8 mouse cellular contexts compared by ENCODE assay signal in genomic region chr11:96034596-96035052, GRCm38 (mm10). TPM values are rescaled to one million over a fixed set of nuclear protein-coding genes. Genes with fewer than 3 reads are reported as not detected.
DNase-seq lines count a peak whose midpoint lies in the region; ATAC-seq lines count a peak whose summit lies in the region.

Gene Snf8 (plus strand): TSS chr11:96034885.

- peak within 1 kb of the TSS; percentile 90 for H3K4me2 ChIP-seq in heart, embryonic 14.5 days (ENCODE audit: low read length)
- peak within 1 kb of the TSS; percentile 86 for H3K4me2 ChIP-seq in liver, embryonic 13.5 days
- peak within 1 kb of the TSS; percentile 95 for H3K4me2 ChIP-seq in stomach, embryonic 16.5 days (ENCODE audit: low read depth, low read length)

- under 1% methylated on average over 28 of the region's 29 CpGs for WGBS in heart, embryonic 14.5 days
- WGBS in liver, embryonic 13.5 days (ENCODE audit: insufficient replicate concordance), result 1% methylated on average over 29 of the region's 29 CpGs
- WGBS in stomach, embryonic 16.5 days, result under 1% methylated on average over 29 of the region's 29 CpGs

- peaks cover 17% of the 10 kb centered on the region for H3K36me3 ChIP-seq in heart, embryonic 14.5 days (ENCODE audit: control insufficient read depth, insufficient read depth, low read length)
- peaks cover 25% of the 10 kb centered on the region for H3K36me3 ChIP-seq in liver, embryonic 13.5 days
- H3K36me3 ChIP-seq in stomach, embryonic 16.5 days (ENCODE audit: control insufficient read depth, insufficient read depth, low read length), result peaks cover 4% of the 10 kb centered on the region; the same call in 1 of the 2 replicates

- no peaks in the 10 kb centered on the region for H3K9me3 ChIP-seq in heart, embryonic 14.5 days (ENCODE audit: control insufficient read depth, low read length)
- no peaks in the 10 kb centered on the region for H3K9me3 ChIP-seq in liver, embryonic 13.5 days (replicated peaks)
- no peaks in the 10 kb centered on the region for H3K9me3 ChIP-seq in stomach, embryonic 16.5 days (replicated peaks; ENCODE audit: control insufficient read depth, low read length)

- H3K4me3 ChIP-seq in brown adipose tissue, adult 24 weeks (ENCODE audit: insufficient read depth, low read depth, low read length), result peak within 1 kb of the TSS; percentile 94
- peak within 1 kb of the TSS; percentile 64 to 89 for H3K4me3 ChIP-seq in heart, embryonic 14.5 days (ENCODE audit: control insufficient read depth in 1 of 2, insufficient read depth in 1 of 2, low read depth in 1 of 2, low read length in 2 of 2)
- peak within 1 kb of the TSS; percentile 91 for H3K4me3 ChIP-seq in liver, embryonic 13.5 days (replicated peaks)
- peak within 1 kb of the TSS; percentile 91 for H3K4me3 ChIP-seq in stomach, embryonic 16.5 days (replicated peaks; ENCODE audit: low read length)

- peak within 1 kb of the TSS; percentile 85 for H3K9ac ChIP-seq in heart, embryonic 14.5 days (ENCODE audit: low read length)
- peak within 1 kb of the TSS; percentile 88 for H3K9ac ChIP-seq in liver, embryonic 13.5 days
- H3K9ac ChIP-seq in stomach, embryonic 16.5 days (ENCODE audit: low read length), result peak within 1 kb of the TSS; percentile 89

- DNase-seq in CD4-positive, CD25-positive, alpha-beta regulatory T cell, adult 2 months (ENCODE audit: low read depth, low spot score), result peak; percentile 96
- peak; percentile 66 for DNase-seq in fibroblast of lung, adult 2 months (ENCODE audit: low read depth)
- DNase-seq in kidney, postnatal 14 days, result peak; percentile 96
- DNase-seq in liver, embryonic 13.5 days, result peak; percentile 91
- peak; percentile 99 for DNase-seq in neural tube, embryonic 10.5 days (ENCODE audit: extremely low spot score, low spot score)

- peak within 1 kb of the TSS; percentile 62; the same call in 1 of the 2 replicates for H3K27ac ChIP-seq in brown adipose tissue, adult 24 weeks (replicated peaks; ENCODE audit: low read depth, low read length)
- H3K27ac ChIP-seq in heart, embryonic 14.5 days (replicated peaks in 1 of 2; ENCODE audit: control insufficient read depth in 1 of 2, insufficient read depth in 1 of 2, low read depth in 2 of 2, low read length in 2 of 2), result peak within 1 kb of the TSS; percentile 57 to 68
- H3K27ac ChIP-seq in liver, embryonic 13.5 days, result peak within 1 kb of the TSS; percentile 67
- peak within 1 kb of the TSS; percentile 74 for H3K27ac ChIP-seq in stomach, embryonic 16.5 days (ENCODE audit: low read length)

- peaks cover 8% of the 10 kb centered on the region; the same call in 1 of the 2 replicates for H3K4me1 ChIP-seq in brown adipose tissue, adult 24 weeks (ENCODE audit: control insufficient read depth, insufficient read depth, insufficient read length, low read length)
- peaks cover 2 to 8% of the 10 kb centered on the region in 2 experiments for H3K4me1 ChIP-seq in heart, embryonic 14.5 days (ENCODE audit: control insufficient read depth in 2 of 2, insufficient read depth in 2 of 2, low read length in 2 of 2)
- H3K4me1 ChIP-seq in liver, embryonic 13.5 days (replicated peaks), result peaks cover 57% of the 10 kb centered on the region
- H3K4me1 ChIP-seq in stomach, embryonic 16.5 days (ENCODE audit: control insufficient read depth, insufficient read depth, low read length), result peaks cover 16% of the 10 kb centered on the region

- peak; percentile 56; the same call in 1 of the 2 replicates for ATAC-seq in heart, embryonic 14.5 days (ENCODE audit: insufficient number of reproducible peaks, insufficient read depth, low FRiP score, low read depth)
- ATAC-seq in liver, embryonic 13.5 days (ENCODE audit: low read depth), result peak; percentile 86
- ATAC-seq in stomach, embryonic 16.5 days (ENCODE audit: insufficient read depth, low FRiP score), result peak; percentile 90

- no peaks in the 10 kb centered on the region for H3K27me3 ChIP-seq in heart, embryonic 14.5 days (ENCODE audit: control insufficient read depth, insufficient read depth, low read length)
- H3K27me3 ChIP-seq in liver, embryonic 13.5 days, result no peaks in the 10 kb centered on the region
- no peaks in the 10 kb centered on the region for H3K27me3 ChIP-seq in stomach, embryonic 16.5 days (ENCODE audit: control insufficient read depth, insufficient read depth, low read length)

RNA-seq across cellular contexts. Expression of gene Snf8, which starts in this region (rescaled TPM):
- 61.6 and 90.5 TPM in 2 replicates for polyA plus RNA-seq in brown adipose tissue, adult 24 weeks (2012; ENCODE audit: insufficient read depth, insufficient read length, missing spikeins)
- polyA plus RNA-seq in heart, embryonic 14.5 days (2014; fragmentation: Nextera tagmentation; extraction: Ambion mirVana), result 23.5 and 30.5 TPM in 2 replicates
- 87.0 and 88.9 TPM in 2 replicates for polyA plus RNA-seq in liver, embryonic 13.5 days (2015; fragmentation: Nextera tagmentation; extraction: Ambion mirVana)
- polyA plus RNA-seq in stomach, embryonic 16.5 days (2015; fragmentation: Nextera tagmentation; extraction: Ambion mirVana), result 80.5 and 92.6 TPM in 2 replicates

Comparison
In these comparisons a context has a peak if more than half of its experiments do, and no peak if none do; other contexts are left out.
1. Peak in every context shown above with its lines: DNase-seq, ATAC-seq, H3K4me3 ChIP-seq and H3K27ac ChIP-seq.